Mouse (Mus musculus) liver, embryonic 13.5 days (tissue): ENCODE results near the gene Wrap73. TPM values are rescaled to one million over a fixed set of nuclear protein-coding genes. Genes with fewer than 3 reads are reported as not detected.

Experiments
- ATAC-seq: fragments of 200-750 bp; cut with Nextera tagmentation; 2 replicates; pipeline ENCODE4 v1.8.0; 2017; ENCODE audit warnings: low read depth, mild to moderate bottlenecking, moderate number of reproducible peaks, moderate library complexity
- DNase-seq: peaks from one replicate; pipeline ENCODE4 v3.0.0; 2022
- H3K27ac ChIP-seq: fragments of 300-500 bp; sonication (generic); 2 replicates; pipeline ENCODE4 v1.5.1; 2015; ENCODE audit warnings: moderate library complexity, mild to moderate bottlenecking, inconsistent platforms
- H3K27me3 ChIP-seq: fragments of 300-500 bp; sonication (generic); 2 replicates; pipeline ENCODE4 v1.6.1; 2015; ENCODE audit warnings: mild to moderate bottlenecking, inconsistent platforms
- H3K36me3 ChIP-seq: fragments of 300-500 bp; sonication (generic); 2 replicates; pipeline ENCODE4 v1.6.1; 2015; ENCODE audit warnings: mild to moderate bottlenecking, inconsistent platforms
- H3K4me1 ChIP-seq: fragments of 300-500 bp; sonication (generic); replicated peaks from 2 replicates; pipeline ENCODE4 v1.6.1; 2015; ENCODE audit warnings: inconsistent platforms
- H3K4me2 ChIP-seq: fragments of 300-500 bp; sonication (generic); 2 replicates; pipeline ENCODE4 v1.6.1; 2015; ENCODE audit warnings: inconsistent platforms, mild to moderate bottlenecking, moderate library complexity
- H3K4me3 ChIP-seq: fragments of 300-500 bp; sonication (generic); replicated peaks from 2 replicates; pipeline ENCODE4 v1.5.1; 2015; ENCODE audit warnings: mild to moderate bottlenecking, inconsistent platforms
- H3K9ac ChIP-seq: fragments of 300-500 bp; sonication (generic); 2 replicates; pipeline ENCODE4 v1.6.1; 2015; ENCODE audit warnings: mild to moderate bottlenecking, inconsistent platforms
- H3K9me3 ChIP-seq: fragments of 300-500 bp; sonication (generic); replicated peaks from 2 replicates; pipeline ENCODE4 v1.6.1; 2016; ENCODE audit warnings: inconsistent platforms
- WGBS: fragments of 180-500 bp; shearing (Covaris S2); methylation state at CpG from one replicate; pipeline ENCODE4 v1.1.7; 2015; ENCODE audit not compliant: insufficient replicate concordance; 5-methylcytosine and 5-hydroxymethylcytosine counted together
- polyA plus RNA-seq: library from polyadenylated mRNA; unstranded; fragments of >200 nt; fragmentation: Nextera tagmentation; extraction: Ambion mirVana; gene quantifications from 2 replicates; pipeline ENCODE4 v1.2.1, GENCODE M21; 2015

The Wrap73 gene
- polyA plus RNA-seq, 1 experiment from 2014 or later: 29.9 TPM

DNA sequence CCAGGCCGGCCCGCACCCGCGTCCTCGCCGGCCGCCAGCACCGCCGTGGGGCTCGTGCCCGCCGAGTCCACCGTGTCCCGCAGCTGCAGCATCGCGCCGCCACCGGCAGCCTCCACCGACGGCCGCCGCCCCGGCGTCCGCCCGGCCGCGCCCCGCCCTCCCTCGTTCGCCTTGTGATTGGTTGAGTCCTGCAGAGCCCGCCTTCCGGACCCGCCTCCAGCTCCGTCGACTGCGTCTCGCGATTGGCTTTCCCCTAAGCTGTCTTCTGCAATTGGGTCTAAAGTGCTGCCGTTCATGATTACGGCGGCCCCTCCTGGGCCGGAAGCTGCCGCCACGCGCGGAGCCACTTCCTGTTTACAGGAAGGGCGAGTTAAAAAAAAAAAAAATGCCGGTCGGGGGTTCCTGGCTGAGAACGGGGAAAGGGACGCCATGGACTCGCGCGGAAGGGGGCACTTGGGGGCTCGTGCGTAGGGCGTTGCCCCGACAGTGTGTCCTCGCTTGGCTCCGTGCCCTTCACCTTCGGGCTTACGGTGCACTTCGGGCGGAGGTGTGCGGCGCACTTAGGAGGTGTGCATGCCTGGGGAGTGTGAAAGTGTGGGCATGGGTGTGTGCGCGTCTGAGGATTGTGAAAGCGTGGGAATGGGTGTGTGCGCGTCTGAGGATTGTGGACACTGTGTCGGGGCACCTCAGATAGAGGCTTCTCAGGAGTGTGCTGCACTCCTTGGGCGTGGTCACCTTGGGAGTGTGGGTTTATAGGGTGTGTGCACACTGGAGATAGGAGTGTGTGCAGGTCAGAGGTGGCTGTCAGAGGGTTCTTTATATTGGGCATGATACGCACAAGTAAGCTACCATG is 18.6 kb downstream of the Wrap73 start, which contains the start of gene Tprgl:
TSS of gene Tprgl (minus strand) at position 129 of the 853 bp plus-strand sequence.
- peak within 1 kb of the TSS; percentile 99 for H3K27ac ChIP-seq
- H3K4me3 ChIP-seq: peak within 1 kb of the TSS; percentile 94
- peaks cover 51% of the 10 kb centered on the region for H3K4me1 ChIP-seq
- H3K9ac ChIP-seq: peak within 1 kb of the TSS; percentile 94
- 0 out of 2 replicates have a peak, but pooled peaks cover 2% of the 10 kb centered on the region for H3K27me3 ChIP-seq
- DNase-seq: peak; percentile 97
- under 1% methylated on average over 64 of the region's 75 CpGs for WGBS
- peak; percentile 92 for ATAC-seq
- peak within 1 kb of the TSS; percentile 89 for H3K4me2 ChIP-seq
- H3K36me3 ChIP-seq: peaks cover 32% of the 10 kb centered on the region
- H3K9me3 ChIP-seq: no peaks in the 10 kb centered on the region

DNA sequence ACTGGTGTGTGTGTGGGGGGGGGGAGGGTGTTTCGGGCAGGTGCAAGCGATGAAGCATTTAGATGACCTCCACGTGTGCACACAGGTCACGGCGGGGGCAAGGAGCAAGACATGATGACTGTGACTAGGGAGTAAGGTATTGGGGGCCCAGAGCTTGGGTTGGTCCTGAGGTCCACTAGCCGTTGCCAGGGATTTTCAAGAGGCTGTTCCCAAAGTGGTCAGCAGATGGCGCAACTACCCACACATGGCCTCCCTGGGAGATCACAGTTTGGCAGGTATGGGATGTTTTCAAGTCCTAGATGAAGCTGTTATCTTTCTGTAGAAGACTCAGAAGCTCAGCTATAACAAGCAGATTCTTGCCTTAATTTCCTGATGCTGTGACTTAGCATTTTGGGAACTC is 21.1 kb downstream of the Wrap73 start:
- H3K4me1 ChIP-seq: peaks cover 43% of the 10 kb centered on the region
- no peaks in the 10 kb centered on the region for H3K9me3 ChIP-seq
- peaks cover 16% of the 10 kb centered on the region for H3K27me3 ChIP-seq
- ATAC-seq (no peak), DNase-seq (peak; percentile 55)
- H3K36me3 ChIP-seq: peaks cover 7% of the 10 kb centered on the region
- H3K4me3 ChIP-seq: no peak overlapping the region
- 0 out of 2 replicates have a peak overlapping the region, but pooled peaks have one; percentile 99 for H3K27ac ChIP-seq
- 17% methylated on average over 7 of the region's 7 CpGs for WGBS
- H3K4me2 ChIP-seq: no peak overlapping the region
- no peak overlapping the region for H3K9ac ChIP-seq

DNA sequence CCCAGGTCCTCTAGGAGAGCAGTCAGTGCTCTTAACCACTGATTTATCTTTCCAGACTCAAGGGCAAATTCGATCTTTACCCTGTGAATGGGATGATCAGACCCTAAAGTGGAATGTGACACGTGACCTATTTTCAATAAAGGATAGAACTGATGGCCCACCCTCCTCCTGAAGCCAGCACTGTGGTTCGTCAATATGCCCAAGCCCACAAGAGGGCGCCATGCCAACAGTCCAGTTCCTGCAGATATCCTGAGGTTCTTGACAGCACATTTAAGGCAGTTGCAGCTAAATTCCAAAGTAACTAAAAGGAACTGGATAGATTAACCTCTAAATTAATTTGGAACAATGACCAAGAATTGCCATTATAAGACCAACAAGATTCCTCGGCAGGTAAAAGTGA is 24.9 kb downstream of the Wrap73 start:
- DNase-seq (peak; percentile 26), ATAC-seq (no peak)
- peaks cover 53% of the 10 kb centered on the region for H3K27me3 ChIP-seq
- H3K9me3 ChIP-seq: no peaks in the 10 kb centered on the region
- H3K27ac ChIP-seq: no peak overlapping the region
- no peak overlapping the region for H3K4me2 ChIP-seq
- 20% methylated on average over 5 of the region's 5 CpGs for WGBS
- H3K9ac ChIP-seq: no peak overlapping the region
- peaks cover 26% of the 10 kb centered on the region for H3K4me1 ChIP-seq
- H3K36me3 ChIP-seq: no peaks in the 10 kb centered on the region
- H3K4me3 ChIP-seq: no peak overlapping the region

DNA sequence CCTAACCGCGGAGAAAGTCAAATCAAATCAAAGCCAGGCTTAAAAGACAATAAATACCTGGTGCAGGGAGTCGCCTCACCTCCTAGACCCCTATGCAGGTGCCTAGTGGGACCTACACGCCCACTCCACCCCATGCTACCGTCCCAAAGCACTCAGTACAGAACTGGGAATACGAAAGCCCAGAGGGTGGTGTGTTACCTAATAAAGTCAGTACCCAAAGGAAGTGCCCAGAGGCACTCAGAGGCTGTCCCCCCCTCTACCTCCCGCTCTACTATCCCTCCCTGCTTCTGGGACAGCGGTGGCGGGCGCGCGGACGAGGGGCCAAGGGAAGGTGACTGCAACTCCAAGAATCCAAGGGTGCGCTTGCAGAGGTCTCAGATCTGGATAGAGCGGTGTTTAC is 27.8 kb downstream of the Wrap73 start:
- Histone ChIP-seq H3K9ac (no peak overlapping the region), H3K4me2 (peak overlapping the region; percentile 62), H3K27me3 (peaks cover 81% of the 10 kb centered on the region), H3K36me3 (no peaks in the 10 kb centered on the region), H3K4me1 (peaks cover 9% of the 10 kb centered on the region; the same call in 1 of the 2 replicates), H3K27ac (no peak overlapping the region), H3K4me3 (peak overlapping the region; percentile 49), H3K9me3 (no peaks in the 10 kb centered on the region)
- WGBS: 4% methylated on average over 15 of the region's 15 CpGs
- no peak for ATAC-seq
- DNase-seq: no peak

DNA sequence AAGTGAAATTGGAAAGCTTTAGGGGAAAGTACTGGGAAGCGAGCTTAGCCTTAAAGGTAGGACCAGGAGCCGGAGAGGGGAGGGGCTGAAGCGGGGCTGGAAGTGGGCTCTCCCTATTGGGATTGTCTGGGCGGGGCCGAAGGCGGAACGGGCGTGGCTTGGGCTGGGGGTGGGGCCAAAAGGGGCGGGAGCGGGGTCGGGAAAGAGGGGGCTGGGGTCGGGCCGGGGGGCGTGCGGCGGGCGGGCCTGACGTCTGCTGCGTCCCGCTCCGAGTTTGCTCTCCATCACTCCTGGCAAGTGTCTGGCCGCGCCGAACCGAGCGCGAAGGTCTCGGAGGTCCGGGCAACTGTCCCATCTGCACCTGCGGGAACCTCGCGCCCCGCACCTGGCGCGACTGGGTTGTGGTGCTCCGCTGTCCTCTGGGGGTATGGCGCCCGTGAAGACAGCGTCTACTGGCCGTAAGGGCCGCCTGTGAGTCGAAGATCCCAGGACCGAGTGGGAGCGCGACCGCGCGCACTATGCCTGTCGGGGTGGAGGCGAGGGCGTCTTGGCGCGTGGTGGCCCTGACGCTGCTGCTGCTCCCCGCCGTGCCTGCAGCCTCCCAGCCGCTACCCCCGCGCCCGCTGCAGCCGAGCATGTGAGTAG is 28.5 kb downstream of the Wrap73 start, which contains the start of gene Megf6:
TSS of gene Megf6 (plus strand) at position 225 of the 645 bp plus-strand sequence.
- H3K4me1 ChIP-seq: peaks cover 9% of the 10 kb centered on the region; the same call in 1 of the 2 replicates
- 1% methylated on average over 57 of the region's 61 CpGs for WGBS
- no peak within 1 kb of the TSS for H3K9ac ChIP-seq
- no peak within 1 kb of the TSS for H3K27ac ChIP-seq
- DNase-seq (no peak), ATAC-seq (peak; percentile 30; the same call in 1 of the 2 replicates)
- peak within 1 kb of the TSS; percentile 49 for H3K4me3 ChIP-seq
- H3K36me3 ChIP-seq: no peaks in the 10 kb centered on the region
- peaks cover 80% of the 10 kb centered on the region for H3K27me3 ChIP-seq
- H3K4me2 ChIP-seq: peak within 1 kb of the TSS; percentile 62
- no peaks in the 10 kb centered on the region for H3K9me3 ChIP-seq

DNA sequence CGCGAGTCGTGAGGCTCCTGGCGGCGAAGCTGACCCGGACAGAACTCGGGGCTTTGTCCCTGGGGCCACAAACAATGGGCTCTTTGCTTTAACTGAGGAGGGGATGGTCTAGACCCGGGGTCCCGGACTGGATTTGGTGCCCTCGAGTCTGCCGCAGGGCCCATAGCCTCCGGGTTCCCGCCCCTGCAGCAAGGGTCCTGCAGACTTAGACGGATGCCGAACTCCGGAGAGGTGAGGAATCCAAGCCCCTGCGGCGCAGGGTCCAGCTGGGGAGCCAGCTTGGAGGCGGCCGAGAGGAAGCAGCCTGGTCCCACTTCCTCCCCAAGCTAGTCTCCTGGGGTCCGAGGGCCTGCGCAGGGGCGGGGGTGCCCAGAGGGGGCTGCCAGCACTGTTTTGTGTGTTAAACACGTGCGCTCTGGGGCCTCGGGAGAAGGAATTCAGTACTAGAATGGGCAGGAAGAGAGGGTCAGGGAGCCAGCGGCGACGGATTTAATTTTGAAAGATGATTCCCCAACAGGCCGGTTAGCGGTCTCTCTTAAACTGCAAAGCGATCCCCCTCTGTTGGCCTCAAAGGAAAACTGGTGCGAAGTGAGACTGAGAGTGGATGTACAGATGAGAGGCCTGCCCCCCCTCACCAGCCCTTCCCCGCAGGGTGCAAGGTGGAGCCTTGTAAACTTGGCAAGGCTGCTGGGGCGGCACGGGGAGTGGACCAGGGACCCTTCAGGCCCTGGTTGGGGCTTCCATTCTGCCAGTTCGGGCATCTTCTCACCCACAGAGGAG is 29.2 kb downstream of the Wrap73 start:
- DNase-seq: no peak
- no peak overlapping the region for H3K9ac ChIP-seq
- peaks cover 9% of the 10 kb centered on the region; the same call in 1 of the 2 replicates for H3K4me1 ChIP-seq
- 4% methylated on average over 37 of the region's 37 CpGs for WGBS
- H3K4me2 ChIP-seq: peak overlapping the region; percentile 62
- no peak overlapping the region for H3K27ac ChIP-seq
- no peaks in the 10 kb centered on the region for H3K9me3 ChIP-seq
- ATAC-seq: no peak
- peaks cover 74% of the 10 kb centered on the region for H3K27me3 ChIP-seq
- no peaks in the 10 kb centered on the region for H3K36me3 ChIP-seq
- H3K4me3 ChIP-seq: peak overlapping the region; percentile 49

DNA sequence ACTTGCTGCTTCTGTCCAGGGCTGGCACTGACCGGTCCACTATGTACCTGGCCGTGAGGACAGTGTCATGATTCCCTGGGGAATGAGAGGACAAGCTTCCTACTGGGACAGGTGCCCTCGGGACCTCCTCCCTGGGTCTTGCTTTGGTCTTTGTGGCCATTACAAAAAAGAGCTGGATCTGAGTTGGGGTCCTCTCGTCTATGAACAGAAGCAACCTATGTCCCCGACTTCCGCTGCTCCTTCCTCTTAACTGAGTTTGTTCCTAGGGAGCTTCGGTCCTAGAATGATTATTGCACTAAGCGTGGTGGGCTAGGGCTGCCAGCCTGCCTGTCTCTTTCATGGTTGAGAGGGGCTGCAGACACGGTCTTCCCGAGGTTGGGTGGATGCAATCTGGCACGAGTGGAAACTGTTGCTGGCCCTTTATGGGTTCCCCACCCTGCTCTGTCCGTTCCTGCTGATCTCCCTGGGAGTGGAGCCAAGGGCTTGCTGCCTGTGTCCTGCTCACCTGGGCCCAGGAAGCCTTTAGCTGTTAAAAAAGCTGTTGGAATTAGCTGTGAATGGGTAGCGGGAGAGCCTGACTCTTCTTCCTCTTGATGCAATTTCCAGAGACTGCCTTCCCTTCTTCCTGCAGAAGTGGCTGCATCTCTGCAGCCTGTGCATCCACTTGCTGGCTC is 29.9 kb downstream of the Wrap73 start:
- Histone ChIP-seq H3K4me1 (peaks cover 9% of the 10 kb centered on the region; the same call in 1 of the 2 replicates), H3K4me2 (peak overlapping the region; percentile 62), H3K4me3 (0 out of 2 replicates have a peak overlapping the region, but pooled peaks have one; percentile 49), H3K9ac (no peak overlapping the region), H3K36me3 (no peaks in the 10 kb centered on the region), H3K27me3 (peaks cover 73% of the 10 kb centered on the region), H3K9me3 (no peaks in the 10 kb centered on the region), H3K27ac (no peak overlapping the region)
- 33% methylated on average over 13 of the region's 13 CpGs for WGBS
- DNase-seq (no peak), ATAC-seq (no peak)

DNA sequence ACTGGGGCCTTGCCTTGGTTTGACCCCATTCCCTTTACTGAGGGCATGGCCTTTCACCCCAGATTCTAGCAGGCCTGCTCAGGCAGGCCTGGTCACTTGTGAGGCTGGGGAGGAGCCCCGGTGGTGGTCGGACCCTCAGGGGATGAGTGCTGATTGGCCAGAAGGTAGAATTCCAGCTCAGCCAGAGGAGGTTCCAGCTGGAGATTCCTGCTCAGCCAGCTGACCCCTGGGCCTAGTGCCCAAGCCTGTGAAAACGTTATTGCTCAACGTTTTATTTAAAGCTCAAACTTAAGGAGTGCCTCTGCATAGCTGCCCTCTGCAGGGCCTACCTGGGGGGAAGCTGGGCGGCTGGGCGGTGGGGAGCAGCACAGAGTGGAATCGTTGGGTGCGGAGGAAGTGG is 35.1 kb downstream of the Wrap73 start:
- H3K27ac ChIP-seq: no peak overlapping the region
- H3K4me2 ChIP-seq: no peak overlapping the region
- H3K9ac ChIP-seq: no peak overlapping the region
- no peak overlapping the region for H3K4me3 ChIP-seq
- no peaks in the 10 kb centered on the region for H3K9me3 ChIP-seq
- 60% methylated on average over 8 of the region's 8 CpGs for WGBS
- 0 out of 2 replicates have a peak, but pooled peaks cover 3% of the 10 kb centered on the region for H3K4me1 ChIP-seq
- DNase-seq (no peak), ATAC-seq (peak; percentile 13; the same call in 1 of the 2 replicates)
- H3K36me3 ChIP-seq: no peaks in the 10 kb centered on the region
- peaks cover 26% of the 10 kb centered on the region for H3K27me3 ChIP-seq

DNA sequence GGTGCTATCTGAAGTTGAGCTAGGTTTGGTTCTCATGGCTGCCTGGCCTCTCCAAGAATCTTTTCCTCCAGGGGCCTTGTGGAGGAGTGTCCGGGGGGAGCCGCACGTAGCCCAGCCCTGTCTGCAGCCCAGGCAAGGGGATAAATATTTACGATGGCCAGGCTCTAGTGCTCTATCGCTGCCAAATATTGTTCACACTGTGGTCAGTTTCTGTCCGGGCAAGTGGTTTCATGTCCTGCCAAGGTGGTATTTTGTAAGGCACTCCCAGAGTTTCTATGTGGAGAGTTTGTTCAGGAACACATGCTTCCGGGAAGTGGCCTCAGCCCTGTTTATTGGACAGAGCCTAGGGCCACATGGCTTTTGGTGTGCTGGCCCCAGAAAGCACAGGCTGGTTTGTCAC is 38.8 kb downstream of the Wrap73 start:
- Histone ChIP-seq H3K27ac (no peak overlapping the region), H3K4me3 (no peak overlapping the region), H3K9me3 (no peaks in the 10 kb centered on the region), H3K4me1 (0 out of 2 replicates have a peak, but pooled peaks cover 3% of the 10 kb centered on the region), H3K9ac (no peak overlapping the region), H3K4me2 (no peak overlapping the region), H3K27me3 (no peaks in the 10 kb centered on the region), H3K36me3 (no peaks in the 10 kb centered on the region)
- ATAC-seq (no peak), DNase-seq (no peak)
- WGBS: 73% methylated on average over 7 of the region's 7 CpGs

DNA sequence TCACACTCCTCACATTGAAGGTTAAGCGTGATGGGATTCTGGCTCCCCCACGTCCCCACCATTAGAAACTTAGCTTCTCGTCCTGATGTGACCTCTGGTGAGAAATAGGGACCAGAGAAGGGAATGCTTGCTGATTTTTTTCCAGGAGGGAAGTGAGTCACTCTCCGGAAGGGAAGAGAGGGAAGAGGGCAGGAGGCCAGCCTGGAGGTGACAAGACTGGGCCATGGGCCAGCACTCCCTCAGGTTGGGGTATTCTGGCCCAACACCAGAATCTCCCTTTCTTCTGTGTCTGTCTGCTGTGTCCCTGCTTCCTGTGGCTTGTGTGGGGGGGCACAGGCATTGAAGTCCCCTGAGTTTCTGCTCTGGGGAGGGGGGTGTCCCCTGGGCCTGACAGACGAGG is 41.4 kb downstream of the Wrap73 start:
- no peak overlapping the region for H3K4me2 ChIP-seq
- DNase-seq (no peak), ATAC-seq (no peak)
- no peak overlapping the region for H3K9ac ChIP-seq
- 52% methylated on average over 5 of the region's 5 CpGs for WGBS
- H3K4me3 ChIP-seq: no peak overlapping the region
- no peaks in the 10 kb centered on the region for H3K36me3 ChIP-seq
- H3K9me3 ChIP-seq: no peaks in the 10 kb centered on the region
- H3K27ac ChIP-seq: no peak overlapping the region
- H3K27me3 ChIP-seq: no peaks in the 10 kb centered on the region
- H3K4me1 ChIP-seq: peaks cover under 1% of the 10 kb centered on the region; the same call in 1 of the 2 replicates
